20 mouse cellular contexts compared by ENCODE assay signal in genomic region chr10:117110271-117110670, GRCm38 (mm10). TPM values are rescaled to one million over a fixed set of nuclear protein-coding genes. Genes with fewer than 3 reads are reported as not detected.
DNase-seq lines count a peak whose midpoint lies in the region; ATAC-seq and TF ChIP-seq lines count a peak whose summit lies in the region.
"Had no signal": no experiment of that assay in that cellular context is flagged by ENCODE, and none has a peak within 500 bp of the region (broad histone marks: within the 10 kb centered on the region; RNA-seq: fewer than 3 reads in every experiment).

No protein-coding gene starts in this region.

- no peak for TF ChIP-seq EP300 in stomach, postnatal 0 days (optimal IDR thresholded peaks at IDR 0.05)

- H3K4me3 ChIP-seq in heart, embryonic 15.5 days = no peak overlapping the region
- no peak overlapping the region for H3K4me3 ChIP-seq in stomach, embryonic 16.5 days (replicated peaks; ENCODE audit: low read length)
- H3K4me3 ChIP-seq in stomach, postnatal 0 days (ENCODE audit: low read depth, low read length) = no peak overlapping the region
- H3K4me3 ChIP-seq in thymus, adult 2 months (ENCODE audit: control insufficient read depth, insufficient read depth, low read length) = no peak overlapping the region
- H3K4me3 ChIP-seq in forebrain, embryonic 11.5 days (ENCODE audit: low read depth, low read length) = no peak overlapping the region
- H3K4me3 ChIP-seq: heart, embryonic 12.5 days; hindbrain, embryonic 12.5 days; kidney, embryonic 15.5 days; midbrain, embryonic 13.5 days had no signal

- no peaks in the 10 kb centered on the region for H3K27me3 ChIP-seq in heart, embryonic 15.5 days
- H3K27me3 ChIP-seq in stomach, embryonic 16.5 days (ENCODE audit: control insufficient read depth, insufficient read depth, low read length) = no peaks in the 10 kb centered on the region
- no peaks in the 10 kb centered on the region for H3K27me3 ChIP-seq in stomach, postnatal 0 days (ENCODE audit: control insufficient read depth, insufficient read depth, low read length)
- no peaks in the 10 kb centered on the region for H3K27me3 ChIP-seq in thymus, adult 2 months (ENCODE audit: control insufficient read depth, insufficient read depth, low read length)
- H3K27me3 ChIP-seq in forebrain, embryonic 11.5 days (ENCODE audit: control insufficient read depth, insufficient read depth, low read length) = no peaks in the 10 kb centered on the region
- H3K27me3 ChIP-seq: heart, embryonic 12.5 days; hindbrain, embryonic 12.5 days; kidney, embryonic 15.5 days; midbrain, embryonic 13.5 days; Patski had no signal

- H3K36me3 ChIP-seq in heart, embryonic 15.5 days = no peaks in the 10 kb centered on the region
- H3K36me3 ChIP-seq in stomach, embryonic 16.5 days (ENCODE audit: control insufficient read depth, insufficient read depth, low read length) = no peaks in the 10 kb centered on the region
- H3K36me3 ChIP-seq in stomach, postnatal 0 days (ENCODE audit: control insufficient read depth, insufficient read depth, low read length) = no peaks in the 10 kb centered on the region
- no peaks in the 10 kb centered on the region for H3K36me3 ChIP-seq in thymus, adult 2 months (ENCODE audit: control insufficient read depth, insufficient read depth, low read length)
- no peaks in the 10 kb centered on the region for H3K36me3 ChIP-seq in forebrain, embryonic 11.5 days (ENCODE audit: control insufficient read depth, insufficient read depth, low read length)
- H3K36me3 ChIP-seq: heart, embryonic 12.5 days; hindbrain, embryonic 12.5 days; kidney, embryonic 15.5 days; midbrain, embryonic 13.5 days had no signal

- H3K27ac ChIP-seq in heart, embryonic 15.5 days = peak overlapping the region; percentile 2; the same call in 1 of the 2 replicates
- peak overlapping the region; percentile 33; the same call in 1 of the 2 replicates for H3K27ac ChIP-seq in stomach, embryonic 16.5 days (ENCODE audit: low read length)
- no peak overlapping the region for H3K27ac ChIP-seq in stomach, postnatal 0 days (replicated peaks)
- peak overlapping the region; percentile 94; the same call in 1 of the 2 replicates for H3K27ac ChIP-seq in thymus, adult 2 months (ENCODE audit: control insufficient read depth, insufficient read depth, low read length)
- H3K27ac ChIP-seq in forebrain, embryonic 11.5 days (ENCODE audit: low read depth, low read length) = no peak overlapping the region
- H3K27ac ChIP-seq: hindbrain, embryonic 12.5 days; kidney, embryonic 15.5 days; midbrain, embryonic 13.5 days had no signal

- H3K4me2 ChIP-seq in heart, embryonic 15.5 days = no peak overlapping the region
- H3K4me2 ChIP-seq in stomach, embryonic 16.5 days (ENCODE audit: low read depth, low read length) = no peak overlapping the region
- H3K4me2 ChIP-seq in stomach, postnatal 0 days (replicated peaks; ENCODE audit: low read depth) = no peak overlapping the region
- H3K4me2 ChIP-seq in forebrain, embryonic 11.5 days (ENCODE audit: low read depth, low read length, severe bottlenecking) = no peak overlapping the region
- H3K4me2 ChIP-seq: heart, embryonic 12.5 days; hindbrain, embryonic 12.5 days; kidney, embryonic 15.5 days; midbrain, embryonic 13.5 days had no signal

- peaks cover 41% of the 10 kb centered on the region for H3K4me1 ChIP-seq in heart, embryonic 15.5 days (replicated peaks)
- H3K4me1 ChIP-seq in stomach, embryonic 16.5 days (ENCODE audit: control insufficient read depth, insufficient read depth, low read length) = peaks cover 28% of the 10 kb centered on the region
- H3K4me1 ChIP-seq in stomach, postnatal 0 days (replicated peaks; ENCODE audit: control insufficient read depth, insufficient read depth) = peaks cover under 1% of the 10 kb centered on the region; the same call in 1 of the 2 replicates
- H3K4me1 ChIP-seq in thymus, adult 2 months (replicated peaks; ENCODE audit: control insufficient read depth, insufficient read depth, low read length) = peaks cover 39% of the 10 kb centered on the region
- H3K4me1 ChIP-seq in forebrain, embryonic 11.5 days (replicated peaks; ENCODE audit: control insufficient read depth, insufficient read depth, low read length) = peaks cover 6% of the 10 kb centered on the region; the same call in 1 of the 2 replicates

- no peak for ATAC-seq in heart, embryonic 15.5 days (replicated peaks; ENCODE audit: insufficient number of reproducible peaks, insufficient read depth, low FRiP score, low read depth)
- ATAC-seq in stomach, embryonic 16.5 days (ENCODE audit: insufficient read depth, low FRiP score) = no peak
- ATAC-seq in stomach, postnatal 0 days (ENCODE audit: low FRiP score, low TSS enrichment) = no peak
- no peak for ATAC-seq in forebrain, embryonic 11.5 days (replicated peaks; ENCODE audit: low FRiP score)
- ATAC-seq: activated CD4-positive, CD25-positive, alpha-beta regulatory T cell, adult 4 months; midbrain, embryonic 13.5 days; Patski had no signal

- no peak for DNase-seq in heart, postnatal 4 days
- DNase-seq in stomach, postnatal 0 days (ENCODE audit: low spot score) = no peak
- peak; percentile 68 for DNase-seq in thymus, adult 2 months
- DNase-seq in c-Kit-positive CD71-positive TER-119-positive erythroid progenitor cells, embryonic 14.5 days (ENCODE audit: low spot score) = no peak
- no peak for DNase-seq in forebrain, embryonic 11.5 days (ENCODE audit: low spot score)
- DNase-seq in lung, postnatal 36 days = no peak
- DNase-seq: adrenal gland, postnatal 36 days; cerebellum, adult 9-10 months; gastrocnemius, postnatal 36 days; lung, adult 2 months; retina, postnatal 1 day; right cerebral cortex, postnatal 4 days had no signal

- H3K9me3 ChIP-seq in heart, embryonic 15.5 days (replicated peaks) = no peaks in the 10 kb centered on the region
- no peaks in the 10 kb centered on the region for H3K9me3 ChIP-seq in stomach, embryonic 16.5 days (replicated peaks; ENCODE audit: control insufficient read depth, low read length)
- no peaks in the 10 kb centered on the region for H3K9me3 ChIP-seq in stomach, postnatal 0 days (ENCODE audit: control insufficient read depth, low read length)
- H3K9me3 ChIP-seq in forebrain, embryonic 11.5 days (ENCODE audit: control insufficient read depth, low read length) = no peaks in the 10 kb centered on the region
- H3K9me3 ChIP-seq: heart, embryonic 12.5 days; hindbrain, embryonic 12.5 days; kidney, embryonic 15.5 days; midbrain, embryonic 13.5 days had no signal

- 54% methylated on average over 3 of the region's 3 CpGs for WGBS in heart, embryonic 15.5 days
- WGBS in stomach, embryonic 16.5 days = 45% methylated on average over 3 of the region's 3 CpGs
- WGBS in stomach, postnatal 0 days = 47% methylated on average over 3 of the region's 3 CpGs
- 4% methylated on average over 3 of the region's 3 CpGs for WGBS in thymus, adult 2 months
- WGBS in forebrain, embryonic 11.5 days = 82% methylated on average over 3 of the region's 3 CpGs

- H3K9ac ChIP-seq in heart, embryonic 15.5 days = no peak overlapping the region
- no peak overlapping the region for H3K9ac ChIP-seq in stomach, embryonic 16.5 days (ENCODE audit: low read length)
- no peak overlapping the region for H3K9ac ChIP-seq in stomach, postnatal 0 days (ENCODE audit: low read length)
- no peak overlapping the region for H3K9ac ChIP-seq in forebrain, embryonic 11.5 days (ENCODE audit: low read length)
- H3K9ac ChIP-seq: heart, embryonic 12.5 days; hindbrain, embryonic 12.5 days; kidney, embryonic 15.5 days; midbrain, embryonic 13.5 days had no signal

- no peak for TF ChIP-seq CTCF in stomach, postnatal 0 days (IDR thresholded peaks at IDR 0.05; ENCODE audit: low read depth)
- no peak for TF ChIP-seq CTCF in thymus, adult 2 months (IDR thresholded peaks at IDR 0.05; ENCODE audit: borderline replicate concordance, control insufficient read depth, extremely low read depth, insufficient read depth, low read length, poor library complexity)

- no peak for TF ChIP-seq POLR2A in thymus, adult 2 months (IDR thresholded peaks at IDR 0.05; ENCODE audit: control insufficient read depth, extremely low read depth, insufficient read depth, low read length, poor library complexity)

RNA-seq across cellular contexts. Expression of gene Frs2, which starts 38.1 kb away (rescaled TPM):
- polyA plus RNA-seq in heart, embryonic 15.5 days (2015; fragmentation: Nextera tagmentation; extraction: Ambion mirVana) = 14.8 and 14.9 TPM in 2 replicates
- total RNA-seq in heart, postnatal 4 days (2021) = 10 to 100 TPM; 23.5 to 25.6 TPM
- 18.7 and 20.8 TPM in 2 replicates for polyA plus RNA-seq in stomach, embryonic 16.5 days (2015; fragmentation: Nextera tagmentation; extraction: Ambion mirVana)
- 11.6 and 11.9 TPM in 2 replicates for polyA plus RNA-seq in stomach, postnatal 0 days (2015; fragmentation: Nextera tagmentation; extraction: Ambion mirVana)
- 19.8 and 21.1 TPM in 2 replicates for polyA plus RNA-seq in thymus, adult 2 months (2012; rRNA removed)
- 29.4 and 31.9 TPM in 2 replicates for polyA plus RNA-seq in forebrain, embryonic 11.5 days (2014; fragmentation: Nextera tagmentation; extraction: Ambion mirVana)

RNA-seq across cellular contexts. Expression of gene Cct2, which starts 46.7 kb away (rescaled TPM):
- polyA plus RNA-seq in heart, embryonic 15.5 days (2015; fragmentation: Nextera tagmentation; extraction: Ambion mirVana) = 139 and 171 TPM in 2 replicates
- total RNA-seq in heart, postnatal 4 days (2021) = 100 to 1,000 TPM; 188 to 195 TPM
- 201 and 215 TPM in 2 replicates for polyA plus RNA-seq in stomach, embryonic 16.5 days (2015; fragmentation: Nextera tagmentation; extraction: Ambion mirVana)
- 119 and 122 TPM in 2 replicates for polyA plus RNA-seq in stomach, postnatal 0 days (2015; fragmentation: Nextera tagmentation; extraction: Ambion mirVana)
- polyA plus RNA-seq in thymus, adult 2 months (2012; rRNA removed) = 130 and 139 TPM in 2 replicates
- 294 and 318 TPM in 2 replicates for polyA plus RNA-seq in forebrain, embryonic 11.5 days (2014; fragmentation: Nextera tagmentation; extraction: Ambion mirVana)

Comparison
In these comparisons a context has a peak if more than half of its experiments do, and no peak if none do; other contexts are left out.
1. H3K27ac ChIP-seq: peak in heart, embryonic 15.5 days (single experiment), stomach, embryonic 16.5 days (single experiment) and thymus, adult 2 months (single experiment); none in stomach, postnatal 0 days (single experiment) and forebrain, embryonic 11.5 days (single experiment).